Mouse (Mus musculus) midbrain, embryonic 12.5 days (tissue): Measurements from ENCODE around the gene Cngb1. TPM values are rescaled to one million over a fixed set of nuclear protein-coding genes. Genes with fewer than 3 reads are reported as not detected.
"Not testable (repeated sequence)": the region's sequence is repeated elsewhere in the genome, so short reads cannot be mapped to it uniquely, and the experiment has no call there.

ENCODE experiments used
- ATAC-seq: fragments of 200-750 bp; cut with Nextera tagmentation; 2 replicates; pipeline ENCODE4 v1.8.0; 2017; ENCODE audit warnings: low read depth, moderate TSS enrichment, moderate library complexity; ENCODE audit not compliant: low FRiP score
- H3K27ac ChIP-seq: fragments of 300-500 bp; sonication (generic); replicated peaks from 2 replicates; pipeline ENCODE4 v1.5.1; 2016; ENCODE audit warnings: mild to moderate bottlenecking
- H3K27me3 ChIP-seq: fragments of 300-500 bp; sonication (generic); 2 replicates; pipeline ENCODE4 v1.6.1; 2016; ENCODE audit warnings: mild to moderate bottlenecking
- H3K36me3 ChIP-seq: fragments of 300-500 bp; sonication (generic); 2 replicates; pipeline ENCODE4 v1.6.1; 2016
- H3K4me1 ChIP-seq: fragments of 300-500 bp; sonication (generic); 2 replicates; pipeline ENCODE4 v1.6.1; 2016
- H3K4me2 ChIP-seq: fragments of 300-500 bp; sonication (generic); replicated peaks from 2 replicates; pipeline ENCODE4 v1.6.1; 2016; ENCODE audit warnings: mild to moderate bottlenecking, moderate library complexity
- H3K4me3 ChIP-seq: fragments of 300-500 bp; sonication (generic); 2 replicates; pipeline ENCODE4 v1.5.1; 2016; ENCODE audit warnings: mild to moderate bottlenecking
- H3K9ac ChIP-seq: fragments of 300-500 bp; sonication (generic); replicated peaks from 2 replicates; pipeline ENCODE4 v1.6.1; 2016; ENCODE audit warnings: mild to moderate bottlenecking, moderate library complexity
- H3K9me3 ChIP-seq: fragments of 300-500 bp; sonication (generic); 2 replicates; pipeline ENCODE4 v1.6.1; 2016; ENCODE audit warnings: mild to moderate bottlenecking
- WGBS: fragments of 180-500 bp; shearing (Covaris S2); methylation state at CpG from one replicate; pipeline ENCODE4 v1.1.7; 2016; 5-methylcytosine and 5-hydroxymethylcytosine counted together
- polyA plus RNA-seq: library from polyadenylated mRNA; unstranded; fragments of >200 nt; fragmentation: Nextera tagmentation; extraction: Ambion mirVana; gene quantifications from 2 replicates; pipeline ENCODE4 v1.2.1, GENCODE M21; 2016

The Cngb1 gene
- polyA plus RNA-seq, 1 experiment from 2014 or later, result 0.13 TPM

- Histone ChIP-seq H3K4me1 (peaks cover 32% of the 10 kb centered on the region), H3K27me3 (no peaks in the 10 kb centered on the region), H3K36me3 (no peaks in the 10 kb centered on the region), H3K9me3 (no peaks in the 10 kb centered on the region), H3K9ac (no peak overlapping the region), H3K27ac (peak overlapping the region; percentile 91), H3K4me2 (no peak overlapping the region), H3K4me3 (no peak overlapping the region)
- ATAC-seq, result no peak
- 86% methylated on average over 26 of the region's 26 CpGs for WGBS
These were observed 64.1 kb downstream of the Cngb1 start for GRCm38 (mm10) chr8:95242099-95242825.

- no peak overlapping the region for H3K4me3 ChIP-seq
- H3K4me1 ChIP-seq, result no peaks in the 10 kb centered on the region
- no peak overlapping the region for H3K27ac ChIP-seq
- no peaks in the 10 kb centered on the region for H3K9me3 ChIP-seq
- no peak overlapping the region for H3K4me2 ChIP-seq
- no peaks in the 10 kb centered on the region for H3K27me3 ChIP-seq
- no peak for ATAC-seq
- 6% methylated on average over 3 of the region's 3 CpGs for WGBS
- H3K36me3 ChIP-seq, result no peaks in the 10 kb centered on the region
- no peak overlapping the region for H3K9ac ChIP-seq
These were observed 70.7 kb downstream of the Cngb1 start for GRCm38 (mm10) chr8:95235683-95236082.

- not testable (repeated sequence) for H3K27ac ChIP-seq, H3K36me3 ChIP-seq, H3K9me3 ChIP-seq, H3K9ac ChIP-seq, ATAC-seq, H3K4me1 ChIP-seq, H3K4me2 ChIP-seq, H3K4me3 ChIP-seq, H3K27me3 ChIP-seq
- WGBS, result 92% methylated on average over 9 of the region's 9 CpGs
These were observed 76.3 kb downstream of the Cngb1 start for GRCm38 (mm10) chr8:95230086-95230485.

GRCm38 (mm10) chr8:95227151-95227468, 79.3 kb downstream of the Cngb1 start:
- no peak overlapping the region for H3K9ac ChIP-seq
- no peak overlapping the region for H3K4me3 ChIP-seq
- no peaks in the 10 kb centered on the region for H3K4me1 ChIP-seq
- no peak overlapping the region for H3K27ac ChIP-seq
- 61% methylated on average over 2 of the region's 2 CpGs for WGBS
- H3K27me3 ChIP-seq, result no peaks in the 10 kb centered on the region
- ATAC-seq, result no peak
- H3K9me3 ChIP-seq, result no peaks in the 10 kb centered on the region
- no peaks in the 10 kb centered on the region for H3K36me3 ChIP-seq
- H3K4me2 ChIP-seq, result no peak overlapping the region

- H3K27me3 ChIP-seq, result no peaks in the 10 kb centered on the region
- 68% methylated on average over 7 of the region's 7 CpGs for WGBS
- H3K9me3 ChIP-seq, result no peaks in the 10 kb centered on the region
- ATAC-seq, result no peak
- no peak overlapping the region for H3K4me2 ChIP-seq
- H3K36me3 ChIP-seq, result no peaks in the 10 kb centered on the region
- no peak overlapping the region for H3K27ac ChIP-seq
- no peak overlapping the region for H3K9ac ChIP-seq
- no peaks in the 10 kb centered on the region for H3K4me1 ChIP-seq
- no peak overlapping the region for H3K4me3 ChIP-seq
These were observed 79.9 kb downstream of the Cngb1 start for GRCm38 (mm10) chr8:95226251-95227150.

GRCm38 (mm10) chr8:95223969-95224368, 82.4 kb downstream of the Cngb1 start:
- no peaks in the 10 kb centered on the region for H3K9me3 ChIP-seq
- no peaks in the 10 kb centered on the region for H3K27me3 ChIP-seq
- no peaks in the 10 kb centered on the region for H3K4me1 ChIP-seq
- H3K4me3 ChIP-seq, result no peak overlapping the region
- H3K27ac ChIP-seq, result no peak overlapping the region
- no peak for ATAC-seq
- no peak overlapping the region for H3K4me2 ChIP-seq
- H3K36me3 ChIP-seq, result no peaks in the 10 kb centered on the region
- WGBS, result 95% methylated on average over 5 of the region's 5 CpGs
- H3K9ac ChIP-seq, result no peak overlapping the region

- no peak for ATAC-seq
- H3K27me3 ChIP-seq, result no peaks in the 10 kb centered on the region
- no peak overlapping the region for H3K4me2 ChIP-seq
- no peak overlapping the region for H3K27ac ChIP-seq
- H3K4me3 ChIP-seq, result no peak overlapping the region
- no peaks in the 10 kb centered on the region for H3K4me1 ChIP-seq
- H3K9ac ChIP-seq, result no peak overlapping the region
- WGBS, result 60% methylated on average over 2 of the region's 2 CpGs
- H3K36me3 ChIP-seq, result no peaks in the 10 kb centered on the region
- H3K9me3 ChIP-seq, result no peaks in the 10 kb centered on the region
These were observed 85.3 kb downstream of the Cngb1 start for GRCm38 (mm10) chr8:95221045-95221444.

GRCm38 (mm10) chr8:95220571-95220998, 85.8 kb downstream of the Cngb1 start:
- H3K9ac ChIP-seq, result no peak overlapping the region
- H3K4me1 ChIP-seq, result no peaks in the 10 kb centered on the region
- no peak for ATAC-seq
- H3K36me3 ChIP-seq, result no peaks in the 10 kb centered on the region
- no peak overlapping the region for H3K4me3 ChIP-seq
- H3K9me3 ChIP-seq, result no peaks in the 10 kb centered on the region
- H3K4me2 ChIP-seq, result no peak overlapping the region
- no peaks in the 10 kb centered on the region for H3K27me3 ChIP-seq
- 66% methylated on average over 7 of the region's 7 CpGs for WGBS
- no peak overlapping the region for H3K27ac ChIP-seq

GRCm38 (mm10) chr8:95219623-95220022, 86.8 kb downstream of the Cngb1 start:
- H3K36me3 ChIP-seq, result no peaks in the 10 kb centered on the region
- ATAC-seq, result no peak
- no peak overlapping the region for H3K9ac ChIP-seq
- H3K4me1 ChIP-seq, result no peaks in the 10 kb centered on the region
- no peaks in the 10 kb centered on the region for H3K27me3 ChIP-seq
- 80% methylated on average over 8 of the region's 8 CpGs for WGBS
- no peak overlapping the region for H3K27ac ChIP-seq
- H3K4me2 ChIP-seq, result no peak overlapping the region
- H3K4me3 ChIP-seq, result no peak overlapping the region
- H3K9me3 ChIP-seq, result no peaks in the 10 kb centered on the region

GRCm38 (mm10) chr8:95215709-95216360, 90.5 kb downstream of the Cngb1 start:
- Histone ChIP-seq H3K4me3 (no peak overlapping the region), H3K36me3 (no peaks in the 10 kb centered on the region), H3K9ac (no peak overlapping the region), H3K27me3 (no peaks in the 10 kb centered on the region), H3K27ac (no peak overlapping the region), H3K4me1 (no peaks in the 10 kb centered on the region), H3K9me3 (no peaks in the 10 kb centered on the region), H3K4me2 (no peak overlapping the region)
- WGBS, result 64% methylated on average over 11 of the region's 11 CpGs
- ATAC-seq, result no peak

GRCm38 (mm10) chr8:95209924-95210323, 96.5 kb downstream of the Cngb1 start:
- Histone ChIP-seq H3K4me1 (no peaks in the 10 kb centered on the region), H3K4me2 (no peak overlapping the region), H3K4me3 (no peak overlapping the region), H3K9me3 (no peaks in the 10 kb centered on the region), H3K27me3 (no peaks in the 10 kb centered on the region), H3K9ac (no peak overlapping the region), H3K36me3 (no peaks in the 10 kb centered on the region), H3K27ac (no peak overlapping the region)
- no peak for ATAC-seq
- 80% methylated on average over 11 of the region's 11 CpGs for WGBS

- Histone ChIP-seq H3K9ac (no peak overlapping the region), H3K4me3 (no peak overlapping the region), H3K9me3 (no peaks in the 10 kb centered on the region), H3K4me2 (no peak overlapping the region), H3K36me3 (no peaks in the 10 kb centered on the region), H3K4me1 (no peaks in the 10 kb centered on the region), H3K27ac (peak overlapping the region; percentile 69), H3K27me3 (no peaks in the 10 kb centered on the region)
- peak; percentile 36; the same call in 1 of the 2 replicates for ATAC-seq
- WGBS, result 24% methylated on average over 8 of the region's 8 CpGs
These were observed 100.4 kb downstream of the Cngb1 start for GRCm38 (mm10) chr8:95205946-95206345.
